Comparison of ENCODE assay signal across 21 mouse cellular contexts in the genomic region with DNA sequence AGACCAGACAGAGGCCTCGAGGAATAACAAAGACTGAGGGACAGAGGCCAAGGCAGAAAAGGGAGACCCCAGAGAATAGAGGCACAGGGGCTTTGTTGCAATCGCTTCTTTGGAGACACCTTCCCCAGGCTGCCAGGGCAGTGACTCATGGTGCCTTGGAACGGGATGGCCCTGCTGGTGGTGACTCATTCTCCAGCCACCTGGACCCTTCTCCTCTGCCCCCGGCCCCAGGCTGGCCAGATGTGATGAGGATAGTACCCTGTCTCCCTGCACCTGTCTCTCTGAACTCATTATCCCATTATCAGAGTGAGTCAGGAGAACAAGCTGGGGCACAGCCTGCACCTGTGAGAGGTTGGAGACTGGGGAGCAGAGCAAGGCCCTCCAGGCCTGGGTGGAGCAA. TPM values are rescaled to one million over a fixed set of nuclear protein-coding genes. Genes with fewer than 3 reads are reported as not detected.
DNase-seq lines count a peak whose midpoint lies in the region; ATAC-seq lines count a peak whose summit lies in the region.
"Had no signal": no experiment of that assay in that cellular context is flagged by ENCODE, and none has a peak within 500 bp of the region (broad histone marks: within the 10 kb centered on the region; RNA-seq: fewer than 3 reads in every experiment).

No protein-coding gene starts in this region.

- no peak overlapping the region for H3K4me2 ChIP-seq in lung, embryonic 16.5 days (ENCODE audit: low read depth, low read length)
- 0 out of 2 replicates have a peak overlapping the region, but pooled peaks have one; percentile 34 for H3K4me2 ChIP-seq in stomach, embryonic 16.5 days (ENCODE audit: low read depth, low read length)
- H3K4me2 ChIP-seq: heart, embryonic 15.5 days; hindbrain, embryonic 15.5 days; limb, embryonic 12.5 days; midbrain, embryonic 13.5 days; neural tube, embryonic 12.5 days had no signal

- no peak for DNase-seq in lung, postnatal 25 days (ENCODE audit: low spot score)
- DNase-seq in Muller cell, postnatal 12 days (ENCODE audit: inconsistent ontology term), result peak; percentile 70
- peak; percentile 47 for DNase-seq in adrenal gland, postnatal 25 days
- DNase-seq in retina, embryonic 14.5 days (ENCODE audit: low spot score), result no peak
- DNase-seq in heart, adult 8-10 months (ENCODE audit: low spot score), result no peak
- DNase-seq: cerebellum, postnatal 36 days; gastrocnemius, postnatal 25 days; liver, postnatal 0 days; right cerebral cortex, adult 18-20 months; thymus, postnatal 14 days had no signal

- 49% methylated on average over 4 of the region's 4 CpGs for WGBS in lung, embryonic 16.5 days
- WGBS in stomach, embryonic 16.5 days, result 48% methylated on average over 4 of the region's 4 CpGs

- H3K9ac ChIP-seq in lung, embryonic 16.5 days (ENCODE audit: low read length), result 0 out of 2 replicates have a peak overlapping the region, but pooled peaks have one; percentile 26
- H3K9ac ChIP-seq in stomach, embryonic 16.5 days (ENCODE audit: low read length), result 0 out of 2 replicates have a peak overlapping the region, but pooled peaks have one; percentile 3
- H3K9ac ChIP-seq: heart, embryonic 15.5 days; hindbrain, embryonic 15.5 days; limb, embryonic 12.5 days; liver, postnatal 0 days; neural tube, embryonic 12.5 days had no signal

- ATAC-seq in lung, embryonic 16.5 days (ENCODE audit: low read depth), result no peak
- 0 out of 2 replicates have a peak, but pooled peaks have one; percentile 4 for ATAC-seq in stomach, embryonic 16.5 days (ENCODE audit: insufficient read depth, low FRiP score)
- ATAC-seq: activated CD4-positive, CD25-positive, alpha-beta regulatory T cell, adult 4 months; forebrain, embryonic 14.5 days; liver, postnatal 0 days; midbrain, embryonic 13.5 days had no signal

- H3K27ac ChIP-seq in lung, embryonic 16.5 days (ENCODE audit: low read length), result peak overlapping the region; percentile 65
- H3K27ac ChIP-seq in stomach, embryonic 16.5 days (ENCODE audit: low read length), result peak overlapping the region; percentile 93
- H3K27ac ChIP-seq: heart, embryonic 15.5 days; hindbrain, embryonic 15.5 days; kidney, postnatal 0 days; limb, embryonic 12.5 days; midbrain, embryonic 13.5 days; neural tube, embryonic 12.5 days had no signal

- peaks cover 22% of the 10 kb centered on the region for H3K4me1 ChIP-seq in lung, embryonic 16.5 days (replicated peaks; ENCODE audit: control insufficient read depth, insufficient read depth, low read length)
- H3K4me1 ChIP-seq in stomach, embryonic 16.5 days (ENCODE audit: control insufficient read depth, insufficient read depth, low read length), result peaks cover 22% of the 10 kb centered on the region

- no peaks in the 10 kb centered on the region for H3K9me3 ChIP-seq in lung, embryonic 16.5 days (ENCODE audit: control insufficient read depth, low read length)
- no peaks in the 10 kb centered on the region for H3K9me3 ChIP-seq in stomach, embryonic 16.5 days (replicated peaks; ENCODE audit: control insufficient read depth, low read length)
- H3K9me3 ChIP-seq: heart, embryonic 15.5 days; hindbrain, embryonic 15.5 days; limb, embryonic 12.5 days; midbrain, embryonic 13.5 days; neural tube, embryonic 12.5 days had no signal

- H3K27me3 ChIP-seq in lung, embryonic 16.5 days (ENCODE audit: control insufficient read depth, insufficient read depth, low read depth, low read length), result peaks cover 24% of the 10 kb centered on the region
- peaks cover 11% of the 10 kb centered on the region for H3K27me3 ChIP-seq in stomach, embryonic 16.5 days (ENCODE audit: control insufficient read depth, insufficient read depth, low read length)

- no peak overlapping the region for H3K4me3 ChIP-seq in lung, embryonic 16.5 days (ENCODE audit: low read length)
- no peak overlapping the region for H3K4me3 ChIP-seq in stomach, embryonic 16.5 days (replicated peaks; ENCODE audit: low read length)
- H3K4me3 ChIP-seq: heart, embryonic 15.5 days; hindbrain, embryonic 15.5 days; limb, embryonic 12.5 days; midbrain, embryonic 13.5 days; neural tube, embryonic 12.5 days had no signal

- peaks cover 3% of the 10 kb centered on the region; the same call in 1 of the 2 replicates for H3K36me3 ChIP-seq in lung, embryonic 16.5 days (ENCODE audit: control insufficient read depth, insufficient read depth, low read length)
- no peaks in the 10 kb centered on the region for H3K36me3 ChIP-seq in stomach, embryonic 16.5 days (ENCODE audit: control insufficient read depth, insufficient read depth, low read length)
- H3K36me3 ChIP-seq: heart, embryonic 15.5 days; hindbrain, embryonic 15.5 days; limb, embryonic 12.5 days; midbrain, embryonic 13.5 days; neural tube, embryonic 12.5 days had no signal

RNA-seq across cellular contexts. Expression of gene Krt8, which starts 1.0 kb away (rescaled TPM):
- polyA plus RNA-seq in lung, embryonic 16.5 days (2015; fragmentation: Nextera tagmentation; extraction: Ambion mirVana), result 402 and 445 TPM in 2 replicates
- total RNA-seq in adrenal gland, postnatal 25 days (2021), result 0.36 and 1.00 TPM in 2 replicates
- polyA plus RNA-seq in stomach, embryonic 16.5 days (2015; fragmentation: Nextera tagmentation; extraction: Ambion mirVana), result 1,152 and 1,422 TPM in 2 replicates
- 1 to 10 TPM in 3 of 4 experiments, under 1 TPM in 1; 0.92 to 3.0 (median 1.5) TPM for total RNA-seq in heart, adult 8-10 months (2022)
- polyA plus RNA-seq: activated CD4-positive, CD25-positive, alpha-beta regulatory T cell, adult 4 months had no signal

RNA-seq across cellular contexts. Expression of gene Krt18, which starts 22.7 kb away (rescaled TPM):
- polyA plus RNA-seq in lung, embryonic 16.5 days (2015; fragmentation: Nextera tagmentation; extraction: Ambion mirVana), result 263 and 293 TPM in 2 replicates
- 1.5 and 1.8 TPM in 2 replicates for total RNA-seq in adrenal gland, postnatal 25 days (2021)
- polyA plus RNA-seq in stomach, embryonic 16.5 days (2015; fragmentation: Nextera tagmentation; extraction: Ambion mirVana), result 550 and 609 TPM in 2 replicates
- total RNA-seq in heart, adult 8-10 months (2022), result 1 to 10 TPM; 1.9 to 3.9 (median 2.5) TPM
- polyA plus RNA-seq: activated CD4-positive, CD25-positive, alpha-beta regulatory T cell, adult 4 months had no signal

RNA-seq across cellular contexts. Expression of gene Krt78, which starts 51.2 kb away (rescaled TPM):
- 0.10 and 0.21 TPM in 2 replicates for polyA plus RNA-seq in lung, embryonic 16.5 days (2015; fragmentation: Nextera tagmentation; extraction: Ambion mirVana)
- total RNA-seq in adrenal gland, postnatal 25 days (2021), result not detected in 2 replicates
- 23.6 and 43.1 TPM in 2 replicates for polyA plus RNA-seq in stomach, embryonic 16.5 days (2015; fragmentation: Nextera tagmentation; extraction: Ambion mirVana)
- under 1 TPM in 1 of 4 experiments, not detected in 3; 0.06 TPM for total RNA-seq in heart, adult 8-10 months (2022)
- total RNA-seq: gastrocnemius, postnatal 25 days; layer of hippocampus, postnatal 25 days had no signal
- polyA plus RNA-seq: activated CD4-positive, CD25-positive, alpha-beta regulatory T cell, adult 4 months; forebrain, embryonic 14.5 days; hindbrain, embryonic 15.5 days; limb, embryonic 12.5 days; liver, postnatal 0 days; midbrain, embryonic 13.5 days; neural tube, embryonic 12.5 days had no signal

Comparison
In these comparisons a context has a peak if more than half of its experiments do, and no peak if none do; other contexts are left out.
1. DNase-seq: peak in Muller cell, postnatal 12 days (single experiment) and adrenal gland, postnatal 25 days (single experiment); none in lung, postnatal 25 days (single experiment), retina, embryonic 14.5 days (single experiment) and heart, adult 8-10 months (single experiment).